Mouse (Mus musculus): ENCODE data around the gene Scamp3.

Scamp3 gene

GRCm38 (mm10) chr3:89163643-89164245, 13.5 kb upstream of the Scamp3 start:
- DNase-seq (ENCODE audit: low spot score): no peak

DNA sequence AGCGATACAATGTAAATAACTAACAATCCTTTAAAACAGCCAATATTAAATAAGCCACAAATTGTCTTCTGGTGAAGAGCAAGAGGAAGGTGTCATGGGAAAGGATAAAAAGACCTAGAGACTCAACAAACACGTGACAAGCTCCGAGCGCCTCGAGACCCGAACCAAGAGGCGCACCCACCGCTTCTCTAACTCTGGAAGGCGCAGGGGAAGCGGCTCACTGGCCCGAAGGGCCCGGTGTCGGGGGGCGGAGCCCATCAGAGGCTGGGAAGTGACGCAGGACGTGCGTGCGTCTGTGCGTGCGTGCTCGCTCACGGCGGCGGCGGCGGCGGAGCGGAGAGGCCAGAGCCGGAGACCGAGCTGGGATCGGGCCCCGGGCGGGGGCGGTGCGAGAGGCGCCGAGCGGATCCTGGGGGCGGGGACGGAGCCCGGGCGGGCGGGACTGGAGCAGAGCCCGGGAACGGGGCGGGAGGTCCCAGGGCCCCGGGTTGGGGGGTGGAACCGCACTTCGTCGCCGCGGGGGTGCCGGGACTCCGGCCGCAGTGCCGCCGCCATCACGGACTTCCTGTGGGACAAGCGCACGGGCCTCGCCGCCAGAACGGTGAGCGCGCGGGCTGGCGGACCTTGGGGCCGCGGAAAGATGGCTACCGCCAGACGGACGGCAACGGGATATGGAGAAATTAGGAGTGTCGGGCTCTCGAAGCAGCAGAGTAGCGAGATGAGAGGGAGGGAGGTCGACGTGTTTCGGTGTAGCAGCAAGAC, 12.6 kb upstream of the Scamp3 start, which contains the start of gene Clk2:
Gene Clk2, plus strand, starts transcription at position 290 of the 762 bp plus-strand sequence.
- DNase-seq (ENCODE audit: low spot score): peak; percentile 94

DNA sequence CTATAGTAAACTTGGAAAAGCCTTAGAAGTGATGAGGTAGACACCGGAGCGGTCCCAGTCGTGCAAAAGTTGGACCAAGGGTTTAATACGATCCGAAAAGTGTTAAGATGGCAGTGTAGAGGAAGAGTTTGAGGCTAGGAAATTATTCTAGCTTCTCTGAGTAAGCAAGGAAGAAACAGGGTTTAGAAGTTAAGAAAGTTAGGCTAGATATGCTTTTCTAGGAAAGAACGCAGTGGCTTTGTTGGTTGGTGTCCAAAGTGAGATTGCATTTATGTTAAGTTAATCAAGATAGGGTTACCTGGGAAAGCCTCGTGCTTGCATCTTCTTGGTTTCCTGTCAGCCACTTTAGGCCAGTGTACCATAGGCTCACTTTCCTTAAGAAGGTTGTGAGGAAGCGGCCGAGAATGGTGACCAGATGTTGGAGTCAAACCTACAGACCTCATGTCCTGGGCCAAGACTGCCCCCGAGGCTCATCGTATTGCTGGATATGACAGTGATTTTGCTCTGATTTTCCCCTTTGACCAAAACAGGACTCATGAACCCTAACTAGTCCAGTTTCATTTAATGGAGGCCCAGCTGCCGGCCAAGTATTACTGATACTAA, 11.9 kb upstream of the Scamp3 start:
- DNase-seq (ENCODE audit: low spot score): no peak

DNA sequence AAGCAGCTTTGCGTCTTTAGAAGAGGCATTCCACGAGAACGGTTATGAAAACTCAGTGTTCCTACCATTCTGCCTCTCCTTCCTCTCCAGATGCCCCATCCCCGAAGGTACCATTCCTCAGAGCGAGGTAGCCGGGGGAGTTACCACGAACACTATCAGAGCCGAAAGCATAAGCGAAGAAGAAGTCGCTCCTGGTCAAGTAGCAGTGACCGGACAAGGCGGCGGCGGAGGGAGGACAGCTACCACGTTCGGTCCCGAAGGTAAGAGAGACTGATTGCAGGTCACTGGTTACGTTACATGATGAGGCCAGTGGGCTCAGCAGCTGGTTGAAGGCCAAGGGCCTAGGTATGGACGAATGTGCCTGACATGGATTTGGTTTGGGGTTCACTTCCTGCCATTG, 10.3 kb upstream of the Scamp3 start:
- no peak for DNase-seq (ENCODE audit: low spot score)

DNA sequence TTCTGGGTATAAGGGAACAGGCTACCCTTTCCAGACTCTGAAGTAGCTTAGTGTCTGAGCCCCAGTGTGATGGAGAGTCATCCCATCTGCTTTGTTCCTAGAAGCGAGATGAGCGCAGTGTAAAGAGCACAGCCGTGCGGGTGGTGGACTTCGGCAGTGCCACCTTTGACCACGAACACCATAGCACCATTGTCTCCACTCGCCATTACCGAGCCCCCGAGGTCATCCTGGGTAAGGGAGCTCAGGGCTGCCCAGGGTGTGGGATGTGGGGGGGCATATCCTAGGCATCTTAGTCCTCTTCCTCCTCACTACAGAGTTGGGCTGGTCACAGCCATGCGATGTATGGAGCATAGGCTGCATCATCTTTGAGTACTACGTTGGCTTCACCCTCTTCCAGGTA, 2.4 kb upstream of the Scamp3 start:
- DNase-seq (ENCODE audit: low spot score): no peak

GRCm38 (mm10) chr3:89175544-89175943, 1.7 kb upstream of the Scamp3 start:
- no peak for DNase-seq (ENCODE audit: low spot score)

DNA sequence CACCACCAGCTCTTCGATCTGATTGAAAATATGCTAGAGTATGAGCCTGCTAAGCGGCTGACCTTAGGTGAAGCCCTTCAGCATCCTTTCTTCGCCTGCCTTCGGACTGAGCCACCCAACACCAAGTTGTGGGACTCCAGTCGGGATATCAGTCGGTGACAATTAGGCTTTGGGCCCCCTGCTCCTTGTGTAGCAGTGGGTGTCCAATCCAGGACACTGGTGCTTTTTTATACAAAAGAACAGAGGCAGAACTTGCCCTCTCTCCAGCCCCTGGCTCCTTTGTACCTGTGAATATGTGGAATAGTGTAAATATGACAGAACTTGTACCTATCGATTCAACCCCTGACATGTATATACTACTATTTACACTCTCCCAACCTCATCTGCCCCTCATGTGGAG, 852 bp upstream of the Scamp3 start:
- no peak for DNase-seq (ENCODE audit: low spot score)

GRCm38 (mm10) chr3:89178107-89178385, 773 bp downstream of the Scamp3 start:
- DNase-seq (ENCODE audit: low spot score): no peak

GRCm38 (mm10) chr3:89179056-89179455, 1.8 kb downstream of the Scamp3 start:
- DNase-seq (ENCODE audit: low spot score): no peak

- DNase-seq (ENCODE audit: low spot score): no peak
These were observed 4.7 kb downstream of the Scamp3 start for GRCm38 (mm10) chr3:89181749-89182500.

- no peak for DNase-seq (ENCODE audit: low spot score)
These were observed 5.3 kb downstream of the Scamp3 start for GRCm38 (mm10) chr3:89182531-89183057.

DNA sequence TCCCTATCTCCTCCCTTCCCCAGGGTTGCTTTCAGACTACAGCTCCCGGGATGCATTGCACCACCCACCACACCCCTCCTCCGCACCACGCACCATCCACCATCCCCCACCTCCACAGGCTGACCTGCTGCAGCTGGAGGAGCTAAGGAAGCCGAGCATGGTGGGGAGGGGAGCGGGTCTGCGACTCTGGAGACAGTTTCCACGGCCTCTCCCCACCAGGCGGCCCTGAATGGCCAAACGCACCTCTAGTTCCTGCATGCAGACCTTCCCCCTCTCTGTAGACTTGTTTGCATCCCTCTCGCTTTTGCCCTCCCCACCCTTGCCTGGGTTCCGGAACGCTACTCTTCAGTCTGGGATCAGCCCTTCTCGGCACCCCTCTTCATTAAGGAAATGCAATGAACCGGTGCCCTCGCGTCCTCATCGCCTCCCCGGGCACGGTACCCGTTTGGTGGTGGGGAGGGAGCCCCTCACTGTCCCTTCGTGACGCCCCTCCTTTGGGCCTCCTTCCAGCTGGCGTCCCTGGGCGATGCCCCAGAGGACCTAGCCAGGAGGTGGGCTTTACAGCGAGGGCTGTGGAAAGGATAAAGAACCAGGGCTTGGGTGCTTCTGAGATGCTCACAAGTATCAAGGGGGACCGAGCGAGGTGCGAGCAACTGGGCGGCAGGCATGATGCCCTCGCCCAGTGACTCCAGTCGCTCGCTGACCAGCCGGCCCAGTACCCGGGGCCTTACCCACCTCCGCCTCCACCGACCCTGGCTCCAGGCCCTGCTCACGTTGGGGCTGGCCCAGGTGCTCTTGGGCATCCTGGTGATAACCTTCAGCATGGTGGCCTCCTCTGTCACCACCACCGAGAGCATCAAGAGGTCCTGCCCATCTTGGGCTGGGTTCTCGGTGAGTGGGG, 6.0 kb downstream of the Scamp3 start, which contains the start of gene Fam189b:
Gene Fam189b, plus strand, starts transcription at position 86 of the 901 bp plus-strand sequence.
- DNase-seq (ENCODE audit: low spot score): peak; percentile 90

- DNase-seq (ENCODE audit: low spot score): no peak
These were observed 6.7 kb downstream of the Scamp3 start for GRCm38 (mm10) chr3:89183959-89184315.

DNA sequence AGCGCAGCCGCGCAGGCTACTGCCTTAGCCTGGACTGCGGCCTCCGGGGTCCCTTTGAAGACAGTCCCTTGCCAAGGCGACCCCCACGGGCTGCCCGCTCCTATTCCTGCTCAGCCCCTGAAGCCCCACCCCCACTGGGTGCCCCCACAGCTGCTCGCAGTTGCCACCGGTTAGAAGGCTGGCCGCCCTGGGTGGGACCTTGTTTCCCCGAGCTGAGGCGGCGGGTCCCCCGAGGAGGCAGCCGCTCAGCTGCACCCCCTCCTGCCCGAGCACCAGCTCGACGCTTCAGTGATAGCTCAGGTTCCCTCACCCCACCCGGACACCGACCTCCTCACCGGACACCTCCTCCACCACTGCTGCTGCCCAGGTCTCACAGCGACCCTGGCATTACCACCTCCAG, 9.9 kb downstream of the Scamp3 start:
- no peak for DNase-seq (ENCODE audit: low spot score)

- DNase-seq (ENCODE audit: low spot score): no peak
These were observed 10.6 kb downstream of the Scamp3 start for GRCm38 (mm10) chr3:89187690-89188477.

DNA sequence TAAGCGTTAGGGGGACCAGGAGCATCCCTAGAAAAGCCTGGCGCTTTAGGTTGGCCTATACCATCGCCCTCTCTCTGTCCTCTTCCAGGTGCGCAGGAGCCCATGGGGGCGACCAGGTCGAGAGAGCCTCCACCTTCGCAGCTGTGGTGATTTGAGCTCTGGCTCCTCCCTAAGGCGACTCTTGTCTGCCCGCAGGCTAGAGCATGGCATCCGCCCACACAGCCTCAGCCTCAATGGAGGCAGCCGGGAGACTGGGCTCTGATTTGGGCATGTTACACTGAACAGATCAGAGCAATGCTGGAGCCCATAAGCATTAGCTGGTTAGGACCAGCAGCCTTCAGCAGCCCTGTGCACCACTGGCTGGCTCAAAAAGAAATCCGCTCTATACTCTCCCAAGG, 11.2 kb downstream of the Scamp3 start:
- DNase-seq (ENCODE audit: low spot score): no peak

- DNase-seq (ENCODE audit: low spot score): no peak
These were observed 13.2 kb downstream of the Scamp3 start for GRCm38 (mm10) chr3:89190436-89190835.

GRCm38 (mm10) chr3:89193351-89193750, 16.1 kb downstream of the Scamp3 start:
- no peak for DNase-seq (ENCODE audit: low spot score)

- no peak for DNase-seq (ENCODE audit: low spot score)
These were observed 16.6 kb downstream of the Scamp3 start for GRCm38 (mm10) chr3:89193853-89194252.

DNA sequence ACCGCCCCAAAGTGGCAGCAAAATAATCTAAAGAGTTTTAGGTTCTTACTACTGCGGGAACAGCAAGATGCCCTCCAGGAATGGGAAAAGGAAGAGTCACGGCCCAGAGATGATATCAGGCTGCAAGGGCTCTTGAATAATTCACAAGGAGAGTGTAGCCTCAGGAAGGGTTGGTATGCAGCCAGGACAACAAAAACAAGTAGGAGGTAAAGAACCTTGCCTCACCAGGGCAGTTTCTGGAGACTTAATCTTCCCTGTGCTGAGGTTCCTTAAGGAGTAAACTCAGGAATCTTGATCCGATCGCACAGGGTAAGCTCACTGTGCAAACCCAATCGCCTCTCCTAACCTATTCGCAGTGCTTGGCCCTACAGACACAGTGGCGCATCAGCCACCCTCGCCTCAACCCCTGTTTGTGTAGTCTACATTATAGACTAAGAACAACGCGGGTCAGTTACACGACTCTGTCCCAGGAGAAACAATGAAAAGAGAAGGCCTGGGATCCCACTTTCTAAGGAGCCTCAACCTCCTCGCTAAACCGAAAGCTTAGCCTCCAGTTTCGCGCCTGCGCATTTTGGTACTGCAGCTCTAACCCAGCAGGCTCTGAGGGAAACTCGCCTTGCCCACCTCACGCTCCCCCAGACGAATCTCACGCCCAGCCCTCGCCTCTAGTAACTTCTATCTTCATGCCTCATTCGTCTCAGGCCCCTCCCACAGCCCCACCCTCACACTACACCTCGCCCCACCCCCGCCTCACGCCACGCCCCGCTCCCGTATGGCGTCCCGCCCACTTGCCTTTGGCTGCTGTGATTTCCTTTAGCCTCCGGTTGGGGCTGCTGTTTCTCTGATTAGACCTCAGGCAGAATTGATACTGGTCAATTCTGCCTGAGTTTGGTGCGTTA, 19.0 kb downstream of the Scamp3 start:
- DNase-seq (ENCODE audit: low spot score): peak; percentile 96

Data from testis, postnatal 10 days (tissue).